Mouse (Mus musculus) brain, embryonic 14.5 days (tissue): ENCODE measurements at regions not wholly inside any gene's neighbourhood (a gene's known extent, or its start where the extent isn't known, plus 50 kb on each side); places are given as distances from the start of the nearest gene placed in this dataset.

ENCODE experiments used
- CTCF ChIP-seq: fragments of 200-500 bp; IDR thresholded peaks from 2 replicates; pipeline ENCODE4 v1.5.1; 2012; ENCODE audit warnings: inconsistent platforms, mild to moderate bottlenecking, moderate library complexity, borderline replicate concordance; ENCODE audit not compliant: insufficient read depth, insufficient read length; ENCODE audit errors: extremely low read depth
- POLR2A ChIP-seq: fragments of 200-500 bp; IDR thresholded peaks from 2 replicates; pipeline ENCODE4 v1.6.1; 2012; ENCODE audit warnings: mild to moderate bottlenecking, inconsistent platforms, borderline replicate concordance; ENCODE audit not compliant: poor library complexity, insufficient read depth, insufficient read length, severe bottlenecking; ENCODE audit errors: extremely low read depth

DNA sequence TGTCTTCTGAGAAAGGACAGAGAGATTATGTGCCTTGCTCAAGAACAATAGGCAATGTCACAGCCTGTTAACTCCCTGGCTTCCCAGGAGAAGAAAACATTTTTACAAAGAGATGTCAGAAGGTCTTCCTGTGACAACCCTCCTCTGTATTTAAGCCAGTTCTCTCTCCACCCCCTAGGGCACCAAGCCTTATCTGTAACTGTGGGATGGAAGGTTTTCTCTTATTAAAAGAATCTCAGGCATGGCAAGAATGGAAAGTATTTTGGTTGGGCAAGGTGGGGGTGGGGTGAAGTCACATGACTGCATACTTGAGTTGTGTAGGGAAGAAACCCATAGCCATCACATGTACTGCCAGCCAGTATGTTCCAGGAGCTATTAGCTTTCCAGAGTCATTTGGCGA lies 83.1 kb upstream of the Tlk1 start:
- TF ChIP-seq CTCF (no peak), POLR2A (no peak)
